Comparison of ENCODE assay signal across 15 mouse cellular contexts in the genomic region with DNA sequence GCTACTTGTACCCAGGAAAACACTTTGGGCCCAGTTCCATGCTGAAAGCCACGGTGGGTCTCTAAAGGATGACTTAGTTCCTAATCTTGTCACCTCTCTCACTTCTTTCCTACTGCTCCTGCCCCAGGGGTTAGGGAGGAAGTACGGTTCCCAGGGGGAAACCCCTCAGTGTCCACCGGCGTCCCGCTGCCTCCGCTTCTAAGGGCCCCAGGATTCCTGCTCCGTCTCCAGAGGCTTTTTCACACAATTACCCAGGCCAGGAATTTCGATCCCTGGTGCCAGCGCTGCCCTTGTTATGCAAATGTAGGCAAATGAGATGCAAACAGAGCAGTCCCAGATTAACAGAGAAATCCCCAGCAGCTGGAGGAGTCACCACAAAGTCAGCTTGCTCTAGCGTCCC. TPM values are rescaled to one million over a fixed set of nuclear protein-coding genes. Genes with fewer than 3 reads are reported as not detected.
A peak's percentile ranks its signal among the peaks of the same experiment; 100 is the strongest.
DNase-seq lines count a peak whose midpoint lies in the region; ATAC-seq and TF ChIP-seq lines count a peak whose summit lies in the region.
"Had no signal": no experiment of that assay in that cellular context is flagged by ENCODE, and none has a peak within 500 bp of the region (broad histone marks: within the 10 kb centered on the region; RNA-seq: fewer than 3 reads in every experiment).

No protein-coding gene starts in this region.

- peaks cover 57% of the 10 kb centered on the region for H3K4me1 ChIP-seq in forebrain, embryonic 12.5 days
- peaks cover 18% of the 10 kb centered on the region for H3K4me1 ChIP-seq in hindbrain, postnatal 0 days (ENCODE audit: insufficient read depth, low read length)
- H3K4me1 ChIP-seq in neural tube, embryonic 15.5 days: peaks cover 49% of the 10 kb centered on the region
- H3K4me1 ChIP-seq in stomach, postnatal 0 days (replicated peaks; ENCODE audit: control insufficient read depth, insufficient read depth): no peaks in the 10 kb centered on the region

- peaks cover 14% of the 10 kb centered on the region for H3K27me3 ChIP-seq in forebrain, embryonic 12.5 days
- H3K27me3 ChIP-seq in hindbrain, postnatal 0 days (ENCODE audit: insufficient read depth, low read length): no peaks in the 10 kb centered on the region
- H3K27me3 ChIP-seq in neural tube, embryonic 15.5 days (replicated peaks): no peaks in the 10 kb centered on the region
- H3K27me3 ChIP-seq in stomach, postnatal 0 days (ENCODE audit: control insufficient read depth, insufficient read depth, low read length): no peaks in the 10 kb centered on the region

- H3K9ac ChIP-seq in forebrain, embryonic 12.5 days: no peak overlapping the region
- no peak overlapping the region for H3K9ac ChIP-seq in hindbrain, postnatal 0 days (replicated peaks; ENCODE audit: low read length)
- no peak overlapping the region for H3K9ac ChIP-seq in neural tube, embryonic 15.5 days (replicated peaks)
- H3K9ac ChIP-seq in stomach, postnatal 0 days (ENCODE audit: low read length): no peak overlapping the region

- 4% methylated on average over 10 of the region's 10 CpGs for WGBS in forebrain, embryonic 12.5 days
- WGBS in hindbrain, postnatal 0 days: 9% methylated on average over 10 of the region's 10 CpGs
- 13% methylated on average over 10 of the region's 10 CpGs for WGBS in neural tube, embryonic 15.5 days
- WGBS in stomach, postnatal 0 days: 42% methylated on average over 10 of the region's 10 CpGs

- peak overlapping the region; percentile 40 for H3K4me2 ChIP-seq in forebrain, embryonic 12.5 days
- 0 out of 2 replicates have a peak overlapping the region, but pooled peaks have one; percentile 21 for H3K4me2 ChIP-seq in hindbrain, postnatal 0 days (ENCODE audit: low read depth, low read length)
- H3K4me2 ChIP-seq in neural tube, embryonic 15.5 days: peak overlapping the region; percentile 1; the same call in 1 of the 2 replicates
- no peak overlapping the region for H3K4me2 ChIP-seq in stomach, postnatal 0 days (replicated peaks; ENCODE audit: low read depth)

- no peak for TF ChIP-seq EP300 in stomach, postnatal 0 days (optimal IDR thresholded peaks at IDR 0.05)

- peak; percentile 34; the same call in 1 of the 2 replicates for ATAC-seq in forebrain, embryonic 12.5 days (ENCODE audit: low FRiP score)
- ATAC-seq in hindbrain, postnatal 0 days: no peak
- ATAC-seq in neural tube, embryonic 15.5 days (ENCODE audit: low FRiP score): no peak
- no peak for ATAC-seq in stomach, postnatal 0 days (ENCODE audit: low FRiP score, low TSS enrichment)
- ATAC-seq: activated CD4-positive, CD25-positive, alpha-beta regulatory T cell, adult 4 months had no signal

- no peaks in the 10 kb centered on the region for H3K9me3 ChIP-seq in forebrain, embryonic 12.5 days
- no peaks in the 10 kb centered on the region for H3K9me3 ChIP-seq in hindbrain, postnatal 0 days (ENCODE audit: low read length)
- H3K9me3 ChIP-seq in neural tube, embryonic 15.5 days (replicated peaks): no peaks in the 10 kb centered on the region
- no peaks in the 10 kb centered on the region for H3K9me3 ChIP-seq in stomach, postnatal 0 days (ENCODE audit: control insufficient read depth, low read length)

- H3K4me3 ChIP-seq in forebrain, embryonic 12.5 days (replicated peaks): no peak overlapping the region
- H3K4me3 ChIP-seq in hindbrain, postnatal 0 days (ENCODE audit: low read length): no peak overlapping the region
- H3K4me3 ChIP-seq in neural tube, embryonic 15.5 days (replicated peaks): no peak overlapping the region
- H3K4me3 ChIP-seq in stomach, postnatal 0 days (ENCODE audit: low read depth, low read length): no peak overlapping the region

- H3K36me3 ChIP-seq in forebrain, embryonic 12.5 days (replicated peaks): no peaks in the 10 kb centered on the region
- H3K36me3 ChIP-seq in hindbrain, postnatal 0 days (ENCODE audit: insufficient read depth, low read length): no peaks in the 10 kb centered on the region
- no peaks in the 10 kb centered on the region for H3K36me3 ChIP-seq in neural tube, embryonic 15.5 days
- no peaks in the 10 kb centered on the region for H3K36me3 ChIP-seq in stomach, postnatal 0 days (ENCODE audit: control insufficient read depth, insufficient read depth, low read length)

- TF ChIP-seq CTCF in hindbrain, postnatal 0 days (IDR thresholded peaks at IDR 0.05; ENCODE audit: low read depth): no peak
- TF ChIP-seq CTCF in stomach, postnatal 0 days (IDR thresholded peaks at IDR 0.05; ENCODE audit: low read depth): no peak

- H3K27ac ChIP-seq in forebrain, embryonic 12.5 days: peak overlapping the region; percentile 82
- H3K27ac ChIP-seq in hindbrain, postnatal 0 days: peak overlapping the region; percentile 87
- H3K27ac ChIP-seq in neural tube, embryonic 15.5 days (replicated peaks): peak overlapping the region; percentile 83
- no peak overlapping the region for H3K27ac ChIP-seq in stomach, postnatal 0 days (replicated peaks)

- DNase-seq in right cerebral cortex, adult 18-20 months: peak; percentile 57
- DNase-seq in right cerebral cortex, postnatal 36 days (ENCODE audit: low spot score in 2 of 2): no peak
- DNase-seq in hindbrain, postnatal 0 days (ENCODE audit: low spot score): peak; percentile 72
- DNase-seq in stomach, postnatal 0 days (ENCODE audit: low spot score): no peak
- DNase-seq in thymus, postnatal 25 days: no peak
- no peak for DNase-seq in gastrocnemius, adult 8-10 months (ENCODE audit: low spot score in 2 of 2)
- DNase-seq: heart, adult 18-20 months; heart, postnatal 4 days; kidney, postnatal 10 days; layer of hippocampus, postnatal 36 days; lung, postnatal 36 days had no signal

RNA-seq across cellular contexts. Expression of gene Adgrb2, which starts 18.5 kb away (rescaled TPM):
- polyA plus RNA-seq in forebrain, embryonic 12.5 days (2016; fragmentation: Nextera tagmentation; extraction: Ambion mirVana): 5.6 and 7.3 TPM in 2 replicates
- total RNA-seq in hindbrain, postnatal 0 days (2014; rRNA removed): 306 and 313 TPM in 2 replicates
- polyA plus RNA-seq in hindbrain, postnatal 0 days (2015; fragmentation: Nextera tagmentation; extraction: Ambion mirVana): 14.3 and 15.9 TPM in 2 replicates
- polyA plus RNA-seq in neural tube, embryonic 15.5 days (2015; fragmentation: Nextera tagmentation; extraction: Ambion mirVana): 11.9 and 15.5 TPM in 2 replicates
- 0.49 and 0.83 TPM in 2 replicates for polyA plus RNA-seq in stomach, postnatal 0 days (2015; fragmentation: Nextera tagmentation; extraction: Ambion mirVana)
- total RNA-seq in gastrocnemius, adult 8-10 months (2022): 1 to 10 TPM in 2 of 4 experiments, under 1 TPM in 2; 0.29 to 2.3 (median 1.1) TPM
- total RNA-seq: liver, adult 2 months had no signal

RNA-seq across cellular contexts. Expression of gene Spocd1, which starts 37.2 kb away (rescaled TPM):
- 0.06 TPM in 1 of 2 replicates, not detected in the other for polyA plus RNA-seq in forebrain, embryonic 12.5 days (2016; fragmentation: Nextera tagmentation; extraction: Ambion mirVana)
- 0.37 TPM in 1 of 2 replicates, not detected in the other for total RNA-seq in hindbrain, postnatal 0 days (2014; rRNA removed)
- 0.08 TPM in 2 replicates for polyA plus RNA-seq in hindbrain, postnatal 0 days (2015; fragmentation: Nextera tagmentation; extraction: Ambion mirVana)
- polyA plus RNA-seq in neural tube, embryonic 15.5 days (2015; fragmentation: Nextera tagmentation; extraction: Ambion mirVana): 0.06 TPM in 1 of 2 replicates, not detected in the other
- not detected in 2 replicates for polyA plus RNA-seq in stomach, postnatal 0 days (2015; fragmentation: Nextera tagmentation; extraction: Ambion mirVana)
- not detected for total RNA-seq in gastrocnemius, adult 8-10 months (2022)
- total RNA-seq: heart, adult 18-20 months; liver, adult 2 months had no signal
- polyA plus RNA-seq: activated CD4-positive, CD25-positive, alpha-beta regulatory T cell, adult 4 months; liver, adult 2 months had no signal

Comparison
In these comparisons a context has a peak if more than half of its experiments do, and no peak if none do; other contexts are left out.
1. DNase-seq: peak in right cerebral cortex, adult 18-20 months (single experiment) and hindbrain, postnatal 0 days (single experiment); none in right cerebral cortex, postnatal 36 days (0 of 2), stomach, postnatal 0 days (single experiment), thymus, postnatal 25 days (single experiment) and gastrocnemius, adult 8-10 months (0 of 2).